Mouse (Mus musculus) neutrophil, adult 83 days (primary cell): ENCODE results near the gene 2310034C09Rik. TPM values are rescaled to one million over a fixed set of nuclear protein-coding genes. Genes with fewer than 3 reads are reported as not detected.

Experiments used
- total RNA-seq, 2 experiments: library from RNA; stranded (reverse); gene quantifications; one replicate each; pipeline ENCODE4 v1.2.4; 2023

Gene 2310034C09Rik
- total RNA-seq = not detected

GRCm38 (mm10) chr16:88758547-88758946, at the start of gene 2310034C09Rik:
Gene 2310034C09Rik (plus strand): TSS chr16:88758847.

DNA sequence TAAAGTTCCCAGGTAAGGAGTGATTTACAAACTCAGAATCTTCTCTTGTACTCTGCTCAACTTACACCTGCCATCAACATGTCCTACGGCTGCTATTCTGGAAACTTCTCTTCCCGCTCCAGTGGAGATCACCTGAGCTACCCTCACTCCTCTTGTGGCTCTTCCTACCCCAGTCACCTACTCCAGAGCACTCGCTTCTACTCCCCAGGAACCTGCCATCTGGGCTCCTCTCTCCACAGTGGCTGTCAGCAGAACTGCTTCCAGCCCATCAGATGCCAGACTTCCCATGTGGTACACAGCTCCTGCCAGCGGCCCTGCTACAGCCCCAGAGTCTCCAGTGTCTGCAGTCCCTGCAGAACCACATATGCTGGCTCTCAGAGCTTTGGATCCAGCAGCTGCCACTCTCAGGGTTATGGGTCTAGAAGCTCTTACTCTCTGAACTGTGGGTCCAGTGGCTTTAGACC, 29.8 kb upstream of the 2310034C09Rik start, which contains the start of gene Krtap13-1:
TSS of gene Krtap13-1 (plus strand) at position 51 of the 464 bp plus-strand sequence.

DNA sequence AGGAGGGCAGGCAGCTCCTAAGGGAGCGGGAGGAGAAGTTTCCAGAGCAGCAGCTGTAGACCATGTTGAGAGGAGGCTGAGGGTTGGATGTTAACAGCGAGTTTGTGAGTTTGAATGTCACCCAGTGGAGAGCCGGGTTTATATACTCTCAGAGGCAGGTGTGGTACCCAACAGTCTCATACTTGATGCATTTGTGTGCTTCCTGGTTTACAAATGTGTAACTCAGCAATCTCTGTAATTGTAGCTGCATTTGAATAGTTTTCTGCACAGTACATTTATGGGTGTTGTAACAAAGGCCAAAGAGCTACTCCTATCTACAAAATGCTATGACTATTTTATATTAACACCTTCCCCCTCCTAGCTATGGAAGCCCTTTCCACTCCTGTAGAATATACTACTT, 7.1 kb upstream of the 2310034C09Rik start, which contains the start of gene Krtap13:
TSS of gene Krtap13 (minus strand) at position 101 of the 400 bp plus-strand sequence.

DNA sequence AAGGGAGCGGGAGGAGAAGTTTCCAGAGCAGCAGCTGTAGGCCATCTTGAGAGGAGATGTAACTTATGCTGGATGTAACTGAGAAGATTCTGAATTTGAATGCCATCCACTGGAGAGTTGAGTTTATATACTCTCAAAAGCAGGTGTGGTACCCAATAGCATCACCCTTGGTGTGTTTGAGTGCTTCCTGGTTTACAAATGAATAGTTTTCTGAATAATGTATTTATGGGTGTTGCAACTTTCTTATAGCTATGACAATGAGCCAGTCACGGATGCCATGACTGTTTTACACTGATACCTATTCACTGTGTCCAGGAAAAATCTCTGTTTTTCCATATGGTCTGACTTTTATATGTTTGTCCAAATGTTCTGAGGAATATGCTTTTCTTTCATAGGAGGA, 15.5 kb downstream of the 2310034C09Rik start, which contains the start of gene 2310057N15Rik:
TSS of gene 2310057N15Rik (minus strand) at position 101 of the 400 bp plus-strand sequence.

GRCm38 (mm10) chr16:88777596-88777995, 18.9 kb downstream of the 2310034C09Rik start, which contains the start of gene Gm5965:
Gene Gm5965 (plus strand): TSS chr16:88777896.

Other genes starting within 250 kb of the 2310034C09Rik start
- not detected for gene Cldn8, start 195.7 kb upstream of the 2310034C09Rik start, total RNA-seq
- gene Krtap24-1, start 146.6 kb upstream of the 2310034C09Rik start, total RNA-seq = not detected
- gene 2310079G19Rik, start 131.2 kb upstream of the 2310034C09Rik start, total RNA-seq = not detected
- not detected for gene Krtap26-1, start 111.1 kb upstream of the 2310034C09Rik start, total RNA-seq
- not detected for gene Krtap27-1, start 87.2 kb upstream of the 2310034C09Rik start, total RNA-seq
- not detected for gene 2310061N02Rik, start 50.9 kb upstream of the 2310034C09Rik start, total RNA-seq
- not detected for gene Krtap13-1, start 30.0 kb upstream of the 2310034C09Rik start, total RNA-seq
- gene Krtap13, start 7.2 kb upstream of the 2310034C09Rik start, total RNA-seq = not detected
- not detected for gene 2310057N15Rik, start 15.4 kb downstream of the 2310034C09Rik start, total RNA-seq
- not detected for gene Gm5965, start 19.0 kb downstream of the 2310034C09Rik start, total RNA-seq
- not detected for gene Gm20741, start 53.4 kb downstream of the 2310034C09Rik start, total RNA-seq
- not detected for gene Krtap15, start 61.4 kb downstream of the 2310034C09Rik start, total RNA-seq
- gene Krtap14, start 67.3 kb downstream of the 2310034C09Rik start, total RNA-seq = not detected
- gene Krtap19-1, start 110.6 kb downstream of the 2310034C09Rik start, total RNA-seq = not detected
- not detected for gene Krtap19-2, start 115.4 kb downstream of the 2310034C09Rik start, total RNA-seq
- gene Krtap19-3, start 119.2 kb downstream of the 2310034C09Rik start, total RNA-seq = not detected
- gene Krtap19-4, start 126.2 kb downstream of the 2310034C09Rik start, total RNA-seq = not detected
- gene Krtap19-5, start 137.6 kb downstream of the 2310034C09Rik start, total RNA-seq = not detected
- not detected for gene Krtap19-9b, start 173.4 kb downstream of the 2310034C09Rik start, total RNA-seq
- not detected for gene Krtap16-3, start 204.0 kb downstream of the 2310034C09Rik start, total RNA-seq